Mouse (Mus musculus): ENCODE measurements around the gene Erg28.

DNA sequence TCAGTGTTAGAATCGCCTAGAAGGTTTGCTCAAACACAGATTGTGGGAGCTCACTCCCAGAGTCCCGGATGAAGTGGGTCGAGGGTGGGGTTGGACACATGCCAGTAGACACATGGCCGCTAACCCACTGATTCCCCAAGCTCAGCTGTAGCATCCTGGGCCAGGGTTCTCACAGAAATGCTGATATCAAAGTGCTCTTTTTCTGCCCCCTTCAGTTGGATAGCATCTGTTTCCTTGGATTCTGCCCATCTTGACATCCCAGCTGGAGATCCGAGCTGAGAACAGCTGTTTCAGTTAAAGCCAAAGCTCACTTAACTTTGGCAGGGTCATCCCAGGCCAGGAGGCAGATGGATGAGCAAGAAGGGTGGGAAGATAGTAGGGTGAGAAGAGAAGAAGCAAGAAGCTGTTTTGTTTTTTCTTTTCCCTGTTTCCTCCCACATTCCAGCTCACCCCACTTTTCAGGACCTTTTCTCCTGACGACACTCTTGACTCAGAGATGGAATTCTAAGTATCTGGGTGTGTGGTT, 31.5 kb downstream of the Erg28 start:
- TF ChIP-seq CTCF (IDR thresholded peaks at IDR 0.05; ENCODE audit: borderline replicate concordance, extremely low read depth, insufficient read depth, insufficient read length) (no peak), POLR2A (IDR thresholded peaks at IDR 0.05; ENCODE audit: borderline replicate concordance, extremely low read depth, insufficient read depth, insufficient read length, poor library complexity, severe bottlenecking) (no peak)
